Comparison of ENCODE assay signal across 18 mouse cellular contexts in genomic region chr9:77782201-77782600, GRCm38 (mm10). TPM values are rescaled to one million over a fixed set of nuclear protein-coding genes. Genes with fewer than 3 reads are reported as not detected.
DNase-seq lines count a peak whose midpoint lies in the region; ATAC-seq and TF ChIP-seq lines count a peak whose summit lies in the region.
"Had no signal": no experiment of that assay in that cellular context is flagged by ENCODE, and none has a peak within 500 bp of the region (broad histone marks: within the 10 kb centered on the region; RNA-seq: fewer than 3 reads in every experiment).

No protein-coding gene starts in this region.

- H3K27ac ChIP-seq in intestine, embryonic 14.5 days (ENCODE audit: low read depth) = no peak overlapping the region
- no peak overlapping the region for H3K27ac ChIP-seq in intestine, postnatal 0 days (ENCODE audit: low read depth, low read length)
- H3K27ac ChIP-seq in lung, embryonic 15.5 days = peak overlapping the region; percentile 88
- H3K27ac ChIP-seq in stomach, embryonic 14.5 days (ENCODE audit: low read length) = no peak overlapping the region
- H3K27ac ChIP-seq: forebrain, embryonic 13.5 days; heart, adult 2 months; limb, embryonic 10.5 days; liver, embryonic 15.5 days; midbrain, embryonic 12.5 days had no signal

- H3K9me3 ChIP-seq in intestine, embryonic 14.5 days (ENCODE audit: control insufficient read depth, low read length) = no peaks in the 10 kb centered on the region
- H3K9me3 ChIP-seq in intestine, postnatal 0 days (ENCODE audit: control insufficient read depth) = no peaks in the 10 kb centered on the region
- no peaks in the 10 kb centered on the region for H3K9me3 ChIP-seq in lung, embryonic 15.5 days
- H3K9me3 ChIP-seq in stomach, embryonic 14.5 days (ENCODE audit: control insufficient read depth, low read depth, low read length) = no peaks in the 10 kb centered on the region
- H3K9me3 ChIP-seq: forebrain, embryonic 13.5 days; limb, embryonic 10.5 days; liver, embryonic 15.5 days; midbrain, embryonic 12.5 days had no signal

- H3K27me3 ChIP-seq in intestine, embryonic 14.5 days (replicated peaks; ENCODE audit: control insufficient read depth, insufficient read depth, low read length) = no peaks in the 10 kb centered on the region
- H3K27me3 ChIP-seq in intestine, postnatal 0 days (replicated peaks; ENCODE audit: control insufficient read depth, insufficient read depth, low read length) = no peaks in the 10 kb centered on the region
- no peaks in the 10 kb centered on the region for H3K27me3 ChIP-seq in lung, embryonic 15.5 days
- H3K27me3 ChIP-seq in stomach, embryonic 14.5 days (ENCODE audit: control insufficient read depth, insufficient read depth, low read length) = no peaks in the 10 kb centered on the region
- H3K27me3 ChIP-seq: forebrain, embryonic 13.5 days; liver, embryonic 15.5 days; midbrain, embryonic 12.5 days had no signal

- TF ChIP-seq CTCF in intestine, postnatal 0 days (IDR thresholded peaks at IDR 0.05; ENCODE audit: low read depth) = no peak

- H3K9ac ChIP-seq in intestine, embryonic 14.5 days (ENCODE audit: low read length) = no peak overlapping the region
- H3K9ac ChIP-seq in intestine, postnatal 0 days (ENCODE audit: low read depth, low read length) = no peak overlapping the region
- H3K9ac ChIP-seq in lung, embryonic 15.5 days = no peak overlapping the region
- no peak overlapping the region for H3K9ac ChIP-seq in stomach, embryonic 14.5 days (replicated peaks; ENCODE audit: low read depth, low read length)
- H3K9ac ChIP-seq: forebrain, embryonic 13.5 days; liver, embryonic 15.5 days; midbrain, embryonic 12.5 days had no signal

- H3K36me3 ChIP-seq in intestine, embryonic 14.5 days (ENCODE audit: control insufficient read depth, insufficient read depth, low read length) = peaks cover 47% of the 10 kb centered on the region
- H3K36me3 ChIP-seq in intestine, postnatal 0 days (ENCODE audit: control insufficient read depth, insufficient read depth) = peaks cover 26% of the 10 kb centered on the region
- H3K36me3 ChIP-seq in lung, embryonic 15.5 days = peaks cover 42% of the 10 kb centered on the region; the same call in 1 of the 2 replicates
- H3K36me3 ChIP-seq in stomach, embryonic 14.5 days (ENCODE audit: control insufficient read depth, insufficient read depth, low read length) = peaks cover 7% of the 10 kb centered on the region; the same call in 1 of the 2 replicates

- 0 out of 2 replicates have a peak overlapping the region, but pooled peaks have one; percentile 7 for H3K4me2 ChIP-seq in intestine, embryonic 14.5 days (ENCODE audit: low read length)
- H3K4me2 ChIP-seq in intestine, postnatal 0 days (replicated peaks; ENCODE audit: low read depth) = no peak overlapping the region
- no peak overlapping the region for H3K4me2 ChIP-seq in lung, embryonic 15.5 days
- H3K4me2 ChIP-seq in stomach, embryonic 14.5 days (replicated peaks; ENCODE audit: low read depth, low read length) = no peak overlapping the region
- H3K4me2 ChIP-seq: forebrain, embryonic 13.5 days; liver, embryonic 15.5 days; midbrain, embryonic 12.5 days had no signal

- no peak overlapping the region for H3K4me3 ChIP-seq in intestine, embryonic 14.5 days (ENCODE audit: low read depth, low read length)
- H3K4me3 ChIP-seq in intestine, postnatal 0 days (ENCODE audit: low read depth, low read length) = no peak overlapping the region
- no peak overlapping the region for H3K4me3 ChIP-seq in lung, embryonic 15.5 days
- no peak overlapping the region for H3K4me3 ChIP-seq in stomach, embryonic 14.5 days (ENCODE audit: low read depth, low read length)
- H3K4me3 ChIP-seq: forebrain, embryonic 13.5 days; heart, adult 2 months; limb, embryonic 10.5 days; liver, embryonic 15.5 days; midbrain, embryonic 12.5 days had no signal

- no peak for DNase-seq in intestine, embryonic 14.5 days (ENCODE audit: low spot score)
- DNase-seq in kidney, adult 9 months = peak; percentile 95
- DNase-seq in left cerebral cortex, adult 9 months (ENCODE audit: low spot score in 2 of 2) = no peak
- no peak for DNase-seq in heart, adult 18-20 months
- no peak for DNase-seq in cerebellum, postnatal 10 days
- DNase-seq: adrenal gland, postnatal 14 days; cerebellum, adult 9-10 months; heart, adult 2 months; layer of hippocampus, postnatal 36 days; right cerebral cortex, postnatal 25 days; thymus, postnatal 14 days had no signal

- H3K4me1 ChIP-seq in intestine, embryonic 14.5 days (replicated peaks; ENCODE audit: control insufficient read depth, insufficient read depth, low read length) = no peaks in the 10 kb centered on the region; the same call in 1 of the 2 replicates
- 0 out of 2 replicates have a peak, but pooled peaks cover 2% of the 10 kb centered on the region for H3K4me1 ChIP-seq in intestine, postnatal 0 days (replicated peaks; ENCODE audit: control insufficient read depth, insufficient read depth, low read length)
- peaks cover 17% of the 10 kb centered on the region for H3K4me1 ChIP-seq in lung, embryonic 15.5 days
- H3K4me1 ChIP-seq in stomach, embryonic 14.5 days (ENCODE audit: control insufficient read depth, insufficient read depth, low read length) = no peaks in the 10 kb centered on the region
- H3K4me1 ChIP-seq: forebrain, embryonic 13.5 days; limb, embryonic 10.5 days; midbrain, embryonic 12.5 days had no signal

- no peak for ATAC-seq in intestine, embryonic 14.5 days (replicated peaks; ENCODE audit: low FRiP score, low TSS enrichment, low read depth)
- ATAC-seq in intestine, postnatal 0 days = no peak
- ATAC-seq in lung, embryonic 15.5 days (ENCODE audit: borderline replicate concordance, extremely low read depth, low FRiP score, low TSS enrichment) = 0 out of 2 replicates have a peak, but pooled peaks have one; percentile 37
- ATAC-seq in stomach, embryonic 14.5 days (ENCODE audit: insufficient number of reproducible peaks, insufficient read depth, low FRiP score, low read depth) = peak; percentile 72; the same call in 1 of the 2 replicates
- ATAC-seq: forebrain, embryonic 13.5 days had no signal

- WGBS in intestine, embryonic 14.5 days = 59% methylated on average over 4 of the region's 4 CpGs
- WGBS in intestine, postnatal 0 days = 40% methylated on average over 4 of the region's 4 CpGs
- 19% methylated on average over 4 of the region's 4 CpGs for WGBS in lung, embryonic 15.5 days
- 52% methylated on average over 4 of the region's 4 CpGs for WGBS in stomach, embryonic 14.5 days

RNA-seq across cellular contexts. Expression of gene Gclc, which starts 27.9 kb away (rescaled TPM):
- 15.3 and 16.4 TPM in 2 replicates for polyA plus RNA-seq in intestine, embryonic 14.5 days (2014; fragmentation: Nextera tagmentation; extraction: Ambion mirVana)
- polyA plus RNA-seq in intestine, postnatal 0 days (2015; fragmentation: Nextera tagmentation; extraction: Ambion mirVana) = 12.9 and 19.6 TPM in 2 replicates
- 16.1 and 19.8 TPM in 2 replicates for polyA plus RNA-seq in lung, embryonic 15.5 days (2015; fragmentation: Nextera tagmentation; extraction: Ambion mirVana)
- polyA plus RNA-seq in stomach, embryonic 14.5 days (2014; fragmentation: Nextera tagmentation; extraction: Ambion mirVana) = 16.2 and 20.7 TPM in 2 replicates
- total RNA-seq in heart, adult 18-20 months (2021) = 10 to 100 TPM; 11.6 to 13.5 TPM

Comparison
In these comparisons a context has a peak if more than half of its experiments do, and no peak if none do; other contexts are left out.
1. ATAC-seq: peak in lung, embryonic 15.5 days (single experiment) and stomach, embryonic 14.5 days (single experiment); none in intestine, embryonic 14.5 days (single experiment) and intestine, postnatal 0 days (single experiment).